Mouse (Mus musculus) forebrain, embryonic 10.5 days (tissue): ENCODE data around the gene Tsga10ip. TPM values are rescaled to one million over a fixed set of nuclear protein-coding genes. Genes with fewer than 3 reads are reported as not detected.
A peak's percentile ranks its signal among the peaks of the same experiment; 100 is the strongest.
"Not testable (repeated sequence)": the region's sequence is repeated elsewhere in the genome, so short reads cannot be mapped to it uniquely, and the experiment has no call there.

Experiments
- DNase-seq: peaks from one replicate; pipeline ENCODE4 v3.0.0-alpha.2; 2017; ENCODE audit warnings: low spot score; ENCODE audit errors: extremely low spot score
- H3K27ac ChIP-seq: fragments of 300-500 bp; sonication (generic); 2 replicates; pipeline ENCODE4 v1.5.1; 2016; ENCODE audit warnings: mild to moderate bottlenecking
- H3K27me3 ChIP-seq: fragments of 300-500 bp; sonication (generic); 2 replicates; pipeline ENCODE4 v1.6.1; 2016; ENCODE audit warnings: mild to moderate bottlenecking; ENCODE audit not compliant: poor library complexity, severe bottlenecking
- H3K36me3 ChIP-seq: fragments of 300-500 bp; sonication (generic); replicated peaks from 2 replicates; pipeline ENCODE4 v1.6.1; 2016; ENCODE audit warnings: mild to moderate bottlenecking, moderate library complexity
- H3K4me1 ChIP-seq: fragments of 300-500 bp; sonication (generic); 2 replicates; pipeline ENCODE4 v1.6.1; 2016
- H3K4me3 ChIP-seq: fragments of 300-500 bp; sonication (generic); 2 replicates; pipeline ENCODE4 v1.5.1; 2016; ENCODE audit warnings: mild to moderate bottlenecking, moderate library complexity
- H3K9me3 ChIP-seq: fragments of 300-500 bp; sonication (generic); 2 replicates; pipeline ENCODE4 v1.6.1; 2016; ENCODE audit warnings: mild to moderate bottlenecking, moderate library complexity
- WGBS: fragments of 180-500 bp; shearing (Covaris S2); methylation state at CpG from one replicate; pipeline ENCODE4 v1.1.7; 2016; 5-methylcytosine and 5-hydroxymethylcytosine counted together
- polyA plus RNA-seq: library from polyadenylated mRNA; unstranded; fragments of >200 nt; fragmentation: Nextera tagmentation; extraction: Ambion mirVana; gene quantifications from 2 replicates; pipeline ENCODE4 v1.2.1, GENCODE M21; 2016

The Tsga10ip gene
- polyA plus RNA-seq, 1 experiment from 2014 or later: not detected

DNA sequence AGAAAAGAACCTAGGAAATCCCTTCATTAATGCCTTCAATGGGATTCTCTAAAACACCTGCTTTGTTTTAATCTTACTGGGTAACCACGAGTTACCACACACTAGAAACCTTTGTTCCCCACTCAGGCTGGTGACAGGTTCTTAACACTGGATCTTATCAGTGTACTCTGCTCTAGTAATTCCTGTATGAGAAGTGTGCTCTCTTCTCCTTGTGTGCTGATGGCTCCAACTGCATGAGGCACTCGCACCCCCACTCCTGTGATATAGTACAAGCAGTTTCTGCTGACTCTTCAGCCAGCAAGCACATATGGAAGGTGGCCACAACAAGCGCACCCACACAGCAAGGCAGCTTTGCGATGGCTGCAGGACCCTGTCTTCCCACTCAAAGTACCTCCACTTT lies 28.1 kb downstream of the Tsga10ip start:
- Histone ChIP-seq H3K4me3 (no peak overlapping the region), H3K9me3 (no peaks in the 10 kb centered on the region), H3K4me1 (no peaks in the 10 kb centered on the region), H3K36me3 (peaks cover 90% of the 10 kb centered on the region), H3K27ac (no peak overlapping the region), H3K27me3 (no peaks in the 10 kb centered on the region)
- no peak for DNase-seq
- 83% methylated on average over 4 of the region's 4 CpGs for WGBS

DNA sequence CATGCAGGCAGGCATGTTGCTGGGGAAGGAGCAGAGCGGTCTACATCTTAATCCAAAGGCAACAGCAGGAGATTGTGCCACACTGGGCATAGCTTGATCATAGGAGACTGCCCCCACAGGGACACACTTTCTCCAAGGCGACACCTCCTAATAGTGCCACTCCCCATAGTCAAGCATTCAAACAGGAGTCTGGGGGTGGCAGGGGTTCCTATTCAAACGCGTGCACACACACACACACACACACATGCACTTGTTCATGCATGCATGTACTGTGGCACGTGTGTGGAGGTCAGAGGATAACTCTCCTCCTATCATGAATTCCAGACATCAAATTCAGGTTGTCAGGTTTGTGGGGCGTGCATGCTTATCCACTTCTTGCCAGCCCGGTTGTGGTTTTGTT lies 29.6 kb downstream of the Tsga10ip start:
- DNase-seq: no peak

DNA sequence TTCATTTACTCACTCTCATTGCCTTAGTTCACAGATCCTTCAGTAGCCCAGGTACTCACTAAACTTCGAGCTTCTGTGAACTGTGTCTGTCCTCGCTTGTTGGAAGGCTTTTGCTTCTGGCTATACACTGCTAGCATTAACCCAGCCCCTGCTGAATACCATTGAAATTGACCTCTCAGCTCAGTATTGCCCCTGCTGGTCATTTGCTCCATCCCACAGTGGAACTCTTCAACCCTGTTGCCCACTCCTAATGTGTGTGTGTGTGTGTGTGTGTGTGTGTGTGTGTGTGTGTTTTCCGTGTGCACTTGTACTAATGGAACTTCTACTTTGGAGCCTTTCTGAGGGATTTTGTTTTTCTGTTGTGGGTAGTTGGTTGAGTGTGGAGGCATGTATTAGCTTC lies 31.4 kb downstream of the Tsga10ip start:
- Histone ChIP-seq H3K36me3 (peaks cover 72% of the 10 kb centered on the region), H3K4me1 (peaks cover 17% of the 10 kb centered on the region), H3K27ac (no peak overlapping the region), H3K27me3 (no peaks in the 10 kb centered on the region), H3K4me3 (no peak overlapping the region), H3K9me3 (no peaks in the 10 kb centered on the region)
- 92% methylated on average over 3 of the region's 3 CpGs for WGBS
- DNase-seq: no peak

More for the DNA sequence above, 29.6 kb downstream of the Tsga10ip start:
- Histone ChIP-seq H3K36me3 (peaks cover 88% of the 10 kb centered on the region), H3K4me3 (no peak overlapping the region), H3K9me3 (no peaks in the 10 kb centered on the region), H3K27ac (no peak overlapping the region), H3K27me3 (no peaks in the 10 kb centered on the region), H3K4me1 (peaks cover 11% of the 10 kb centered on the region)
- 93% methylated on average over 7 of the region's 7 CpGs for WGBS

DNA sequence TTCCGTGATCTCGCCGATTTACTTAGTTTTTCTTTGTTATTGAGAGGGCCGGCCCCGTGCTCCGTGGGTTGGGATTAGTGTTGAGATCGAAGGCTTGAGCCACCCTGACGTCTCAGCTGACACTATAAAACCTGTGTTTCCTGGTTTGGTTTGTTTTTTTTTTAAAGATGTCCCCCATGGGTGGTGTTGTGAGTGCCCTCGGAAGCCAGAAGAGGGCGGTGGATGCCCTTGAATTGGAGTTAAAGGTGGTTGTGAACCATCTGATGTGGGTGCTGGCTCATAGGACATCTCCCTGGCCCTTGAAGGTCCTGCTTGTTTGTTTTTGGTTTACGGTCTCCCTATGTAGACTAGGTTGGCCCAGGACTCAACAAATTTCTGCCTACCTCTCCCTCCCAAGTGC lies 34.9 kb downstream of the Tsga10ip start:
- 13% methylated on average over 11 of the region's 11 CpGs for WGBS

DNA sequence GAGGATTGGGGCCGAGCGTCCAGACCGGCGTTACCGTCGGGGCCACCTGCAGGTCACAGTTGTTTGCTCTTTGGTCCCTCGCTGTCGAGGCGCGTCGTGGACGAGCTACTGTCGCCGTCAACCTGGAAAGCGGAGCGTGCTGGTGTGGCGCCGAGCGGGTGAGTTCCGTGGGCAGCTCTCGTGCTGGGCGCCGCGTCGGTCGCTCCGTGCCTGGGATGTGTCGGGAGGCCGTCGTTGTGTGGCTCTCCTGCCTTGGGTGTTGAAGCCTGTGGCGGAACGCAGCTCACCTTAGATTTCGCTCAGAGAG lies 35.3 kb downstream of the Tsga10ip start, which contains the start of gene Banf1:
Banf1 (minus strand) TSS at position 116 of the 307 bp plus-strand sequence.
- Histone ChIP-seq H3K36me3 (peaks cover 68% of the 10 kb centered on the region), H3K27ac (peak within 1 kb of the TSS; percentile 99), H3K27me3 (no peaks in the 10 kb centered on the region), H3K9me3 (no peaks in the 10 kb centered on the region), H3K4me1 (peaks cover 28% of the 10 kb centered on the region), H3K4me3 (peak within 1 kb of the TSS; percentile 96)
- no peak for DNase-seq
- under 1% methylated on average over 33 of the region's 33 CpGs for WGBS

More for the DNA sequence above, 34.9 kb downstream of the Tsga10ip start:
- no peaks in the 10 kb centered on the region for H3K9me3 ChIP-seq
- H3K27me3 ChIP-seq: no peaks in the 10 kb centered on the region
- peaks cover 72% of the 10 kb centered on the region for H3K36me3 ChIP-seq
- peaks cover 28% of the 10 kb centered on the region for H3K4me1 ChIP-seq
- peak overlapping the region; percentile 99 for H3K27ac ChIP-seq
- peak overlapping the region; percentile 96 for H3K4me3 ChIP-seq
- DNase-seq: no peak

DNA sequence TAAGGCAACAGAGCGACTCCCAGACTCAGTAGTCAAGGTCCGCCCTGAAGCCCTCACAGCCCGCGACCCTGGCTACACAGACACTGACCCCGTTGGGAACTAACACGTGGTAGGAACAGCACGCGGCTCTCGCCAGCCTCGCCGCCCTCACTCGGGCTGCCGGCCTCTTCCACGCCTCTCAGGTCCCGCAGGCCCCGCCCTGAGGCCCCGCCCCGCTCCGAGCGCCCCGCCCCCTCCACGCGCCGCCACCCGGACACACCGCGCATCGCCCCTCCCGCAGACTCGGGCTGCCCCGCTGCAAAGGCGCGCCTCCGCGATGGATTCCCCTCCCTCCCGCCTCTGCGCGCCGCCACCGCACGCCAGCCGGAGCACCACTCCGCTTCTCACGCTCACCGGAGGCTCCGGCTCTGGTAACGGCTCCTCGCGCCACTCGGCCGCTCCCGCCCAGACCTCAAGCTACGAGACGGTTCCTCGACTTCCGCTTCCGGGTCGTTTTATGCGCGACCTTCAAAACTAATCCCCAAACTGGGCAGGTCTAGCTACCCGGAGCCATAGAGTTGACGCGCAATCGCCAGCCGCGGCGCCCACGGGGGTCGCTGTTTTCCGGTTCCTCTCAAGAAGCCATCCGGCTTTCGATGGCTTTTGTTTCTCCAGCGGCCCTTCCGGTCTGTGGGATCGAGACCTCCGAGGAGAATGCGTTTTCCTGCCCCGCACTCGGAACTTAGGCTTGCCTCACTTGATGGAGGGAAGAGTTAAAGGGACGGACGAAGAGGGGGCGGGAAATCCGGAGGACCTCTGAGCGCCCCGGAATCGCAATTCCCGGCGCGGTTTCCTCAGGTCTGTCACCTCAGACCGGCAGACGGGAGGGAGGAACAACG lies 35.9 kb downstream of the Tsga10ip start, which contains the start of gene Eif1ad:
Eif1ad (plus strand) TSS at position 567 of the 878 bp plus-strand sequence.
- under 1% methylated on average over 89 of the region's 92 CpGs for WGBS
- H3K36me3 ChIP-seq: peaks cover 62% of the 10 kb centered on the region
- no peaks in the 10 kb centered on the region for H3K9me3 ChIP-seq

DNA sequence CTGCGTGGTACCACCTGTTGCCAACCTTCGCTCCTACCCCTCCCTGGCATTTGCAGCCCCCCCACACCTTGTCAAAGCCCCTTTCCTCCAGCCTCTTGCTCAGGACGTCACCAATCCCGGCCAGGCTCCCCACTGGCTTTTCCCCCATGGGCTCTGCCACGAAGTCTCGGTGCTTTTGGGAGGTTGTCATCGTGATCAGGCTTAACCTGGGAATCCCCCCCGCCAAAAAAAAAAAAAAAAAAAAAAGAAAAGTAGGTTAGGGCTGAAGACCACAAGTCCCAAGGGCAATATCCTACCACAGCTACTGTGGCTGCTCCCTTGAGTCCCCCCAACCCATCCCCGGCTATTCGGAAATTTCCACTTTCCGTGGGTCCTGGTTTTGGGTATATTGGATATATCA lies 36.6 kb downstream of the Tsga10ip start:
- Histone ChIP-seq H3K27ac (peak overlapping the region; percentile 99), H3K9me3 (no peaks in the 10 kb centered on the region), H3K4me3 (peak overlapping the region; percentile 96), H3K36me3 (peaks cover 55% of the 10 kb centered on the region), H3K27me3 (no peaks in the 10 kb centered on the region), H3K4me1 (peaks cover 28% of the 10 kb centered on the region)
- 19% methylated on average over 11 of the region's 11 CpGs for WGBS
- DNase-seq: no peak

More for the DNA sequence above, 35.9 kb downstream of the Tsga10ip start, which contains the start of gene Eif1ad:
- peak within 1 kb of the TSS; percentile 96 for H3K4me3 ChIP-seq
- DNase-seq: peak; percentile 99
- peaks cover 28% of the 10 kb centered on the region for H3K4me1 ChIP-seq
- H3K27ac ChIP-seq: peak within 1 kb of the TSS; percentile 99
- H3K27me3 ChIP-seq: no peaks in the 10 kb centered on the region

DNA sequence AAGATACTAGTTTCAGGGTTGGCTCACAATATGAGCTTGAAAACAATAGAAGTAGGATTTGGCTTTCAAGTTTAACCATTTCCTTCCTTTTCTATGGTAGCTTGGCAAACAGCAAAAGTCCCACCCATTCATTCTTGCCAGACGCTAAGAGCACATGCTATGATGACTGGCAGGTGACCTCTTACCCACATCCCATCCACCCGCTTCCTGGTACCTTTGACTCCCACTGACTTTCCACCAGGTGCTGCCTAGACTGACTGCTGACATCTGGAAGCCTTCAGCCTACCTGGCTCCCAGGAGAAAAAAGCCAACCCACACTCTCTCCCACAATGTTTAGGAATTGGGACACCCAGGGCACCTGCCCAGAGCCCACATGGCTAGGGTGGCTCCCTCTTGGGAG lies 38.2 kb downstream of the Tsga10ip start:
- no peak overlapping the region for H3K4me3 ChIP-seq
- peaks cover 28% of the 10 kb centered on the region for H3K4me1 ChIP-seq
- H3K27me3 ChIP-seq: no peaks in the 10 kb centered on the region
- H3K36me3 ChIP-seq: peaks cover 42% of the 10 kb centered on the region
- no peaks in the 10 kb centered on the region for H3K9me3 ChIP-seq
- DNase-seq: no peak
- WGBS: 99% methylated on average over 2 of the region's 2 CpGs
- no peak overlapping the region for H3K27ac ChIP-seq

DNA sequence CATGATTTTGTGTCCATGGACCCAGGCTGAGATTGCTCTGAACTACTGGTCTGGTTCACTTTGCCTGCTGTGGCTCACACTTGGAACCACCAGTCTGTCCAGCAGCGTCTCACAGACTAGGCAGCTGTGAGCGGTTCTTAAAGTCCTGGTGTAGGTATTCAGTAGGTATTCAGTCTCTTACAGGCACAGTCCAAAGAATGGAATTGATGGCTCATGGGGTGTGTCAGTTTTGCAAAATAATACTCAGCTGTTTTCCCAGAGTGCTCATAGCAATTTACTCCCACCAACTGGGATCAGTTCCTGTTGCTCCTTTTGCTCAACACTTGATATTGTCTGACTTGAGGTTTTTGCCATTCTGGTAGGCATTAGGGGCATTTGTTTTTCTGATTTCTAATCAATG lies 40.1 kb downstream of the Tsga10ip start:
- Histone ChIP-seq H3K27me3 (no peaks in the 10 kb centered on the region), H3K9me3 (no peaks in the 10 kb centered on the region), H3K36me3 (peaks cover 30% of the 10 kb centered on the region), H3K4me3 (no peak overlapping the region), H3K4me1 (peaks cover 12% of the 10 kb centered on the region), H3K27ac (no peak overlapping the region)
- WGBS: 83% methylated on average over 2 of the region's 2 CpGs
- DNase-seq: no peak

DNA sequence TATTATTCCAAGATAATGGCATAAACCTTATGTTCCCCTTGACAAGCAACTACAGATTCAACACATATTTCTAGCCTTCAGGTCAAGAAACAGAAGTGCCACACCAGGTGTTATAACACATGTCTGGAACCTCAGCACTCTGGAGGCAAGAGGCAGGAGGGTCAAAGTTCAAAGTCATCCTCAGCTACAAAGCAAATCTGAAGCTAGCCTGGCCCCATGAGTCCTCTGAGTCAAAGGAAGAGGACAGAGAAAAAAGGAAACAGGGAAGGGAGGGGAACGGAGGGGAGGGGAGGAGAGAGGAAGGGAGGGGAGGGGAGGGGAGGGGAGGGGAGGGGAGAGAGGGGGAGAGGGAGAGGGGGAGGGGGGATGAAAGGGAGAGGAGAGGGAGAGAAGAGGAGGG lies 46.2 kb downstream of the Tsga10ip start:
- Histone ChIP-seq H3K4me3 (no peak overlapping the region), H3K27ac (no peak overlapping the region), H3K36me3 (peaks cover 4% of the 10 kb centered on the region; the same call in 1 of the 2 replicates), H3K9me3 (no peaks in the 10 kb centered on the region), H3K27me3 (no peaks in the 10 kb centered on the region), H3K4me1 (no peaks in the 10 kb centered on the region)
- DNase-seq: no peak
- WGBS: no CpG with 5 or more reads among the region's 1 CpGs

DNA sequence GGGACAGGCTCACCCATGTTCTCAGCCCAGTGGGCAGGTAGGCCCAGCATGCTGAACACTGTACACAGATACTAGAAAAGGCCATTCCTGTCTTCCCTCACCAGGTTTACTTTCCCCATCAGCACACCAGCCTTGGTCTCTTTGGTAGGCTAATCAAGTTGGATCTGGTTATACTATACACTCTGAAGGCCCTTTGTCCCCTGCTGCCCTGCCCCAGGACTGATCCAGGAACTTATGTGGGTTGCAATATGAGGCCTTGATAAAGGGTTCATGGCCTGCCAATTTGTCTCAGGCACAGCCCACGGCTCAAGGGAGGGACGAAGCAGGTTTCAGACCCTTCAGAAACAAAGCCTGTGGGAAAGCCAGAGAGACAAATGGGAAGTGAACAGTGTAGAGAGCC lies 48.7 kb downstream of the Tsga10ip start:
- 89% methylated on average over 2 of the region's 2 CpGs for WGBS
- peaks cover 8% of the 10 kb centered on the region for H3K4me1 ChIP-seq
- DNase-seq: no peak
- H3K9me3 ChIP-seq: no peaks in the 10 kb centered on the region
- peaks cover 18% of the 10 kb centered on the region for H3K27me3 ChIP-seq
- H3K36me3 ChIP-seq: no peaks in the 10 kb centered on the region
- H3K27ac ChIP-seq: no peak overlapping the region
- H3K4me3 ChIP-seq: no peak overlapping the region

DNA sequence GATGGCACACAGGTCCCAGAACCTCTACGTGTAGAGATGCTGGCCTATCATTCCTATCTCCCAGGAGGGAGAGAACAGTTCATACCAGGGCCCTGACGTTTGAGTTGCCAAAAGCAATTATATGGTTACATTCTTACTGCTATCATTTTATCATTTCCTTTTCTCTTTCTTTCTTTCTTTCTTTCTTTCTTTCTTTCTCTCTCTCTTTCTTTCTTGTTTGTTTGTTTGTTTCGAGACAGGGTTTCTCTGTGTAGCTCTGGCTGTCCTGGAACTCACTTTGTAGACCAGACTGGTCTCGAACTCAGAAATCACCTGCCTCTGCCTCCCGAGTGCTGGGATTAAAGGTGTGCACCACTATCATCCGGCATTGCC lies 52.8 kb downstream of the Tsga10ip start, which contains the start of gene Cst6:
Cst6 (minus strand) TSS at position 73 of the 372 bp plus-strand sequence.
- not testable (repeated sequence) for H3K9me3 ChIP-seq, DNase-seq, H3K36me3 ChIP-seq
- Histone ChIP-seq H3K27me3 (peaks cover 18% of the 10 kb centered on the region), H3K27ac (peak within 1 kb of the TSS; percentile 65), H3K4me3 (peak within 1 kb of the TSS; percentile 54), H3K4me1 (peaks cover 11% of the 10 kb centered on the region)
- WGBS: 68% methylated on average over 6 of the region's 6 CpGs
